Mouse (Mus musculus) CH12.LX (cell line): Measurements from ENCODE around the gene Slc29a3. TPM values are rescaled to one million over a fixed set of nuclear protein-coding genes. Genes with fewer than 3 reads are reported as not detected.
"Not testable (repeated sequence)": the region's sequence is repeated elsewhere in the genome, so short reads cannot be mapped to it uniquely, and the experiment has no call there.

Experiments
- DNase-seq: peaks from one replicate; pipeline ENCODE4 v3.0.0-alpha.2; 2013; ENCODE audit errors: extremely low read depth
- H3K27ac ChIP-seq: 2 replicates; pipeline ENCODE4 v1.5.1; 2012; ENCODE audit warnings: low read depth, mild to moderate bottlenecking, control low read depth, moderate library complexity; ENCODE audit not compliant: insufficient read depth
- H3K27me3 ChIP-seq: replicated peaks from 2 replicates; pipeline ENCODE3; 2012; ENCODE audit warnings: inconsistent platforms
- H3K36me3 ChIP-seq, 2 experiments: replicated peaks in 1 of 2; 2 replicates each; pipeline versions ENCODE3 to v1.6.1; 2012; ENCODE audit warnings: inconsistent platforms in 1 of 2, low read length in 1 of 2, mild to moderate bottlenecking in 1 of 2, mixed read lengths in 1 of 2, moderate library complexity in 1 of 2; ENCODE audit not compliant: control insufficient read depth in 1 of 2, insufficient read depth in 1 of 2
- H3K4me1 ChIP-seq, 2 experiments: 2 replicates each; pipeline ENCODE4 v1.6.1; 2012; ENCODE audit warnings: inconsistent platforms in 1 of 2, moderate library complexity in 1 of 2; ENCODE audit not compliant: insufficient read depth in 2 of 2, control insufficient read depth in 1 of 2
- H3K4me2 ChIP-seq: 2 replicates; pipeline ENCODE4 v1.6.1; 2012; ENCODE audit warnings: low read depth, mild to moderate bottlenecking, control low read depth; ENCODE audit not compliant: poor library complexity, insufficient read depth, severe bottlenecking
- H3K4me3 ChIP-seq, 3 experiments: fragments of 150-350 bp in 1 of 3; sonication (generic) in 1 of 3; replicated peaks in 1 of 3; 2 replicates each; pipeline versions ENCODE3 to v1.5.1; 2011 to 2012; ENCODE audit warnings: low read depth in 2 of 3, low read length in 2 of 3, mild to moderate bottlenecking in 2 of 3, moderate library complexity in 2 of 3, control low read depth in 1 of 3, improper control_type of control experiment in 1 of 3, inconsistent platforms in 1 of 3, mixed read lengths in 1 of 3; ENCODE audit not compliant: poor library complexity in 1 of 3
- H3K79me2 ChIP-seq: replicated peaks from 2 replicates; pipeline ENCODE4 v1.6.1; 2012; ENCODE audit warnings: mild to moderate bottlenecking, moderate library complexity; ENCODE audit not compliant: control insufficient read depth, poor library complexity, insufficient read depth, severe bottlenecking; ENCODE audit errors: extremely low read depth
- H3K9ac ChIP-seq: 2 replicates; pipeline ENCODE4 v1.6.1; 2012; ENCODE audit warnings: low read depth, mild to moderate bottlenecking, control low read depth, moderate library complexity; ENCODE audit not compliant: insufficient read depth
- H3K9me3 ChIP-seq: replicated peaks from 2 replicates; pipeline ENCODE3; 2012; ENCODE audit warnings: low read length, inconsistent platforms, mixed read lengths
- CHD1 ChIP-seq: IDR thresholded peaks from 2 replicates; pipeline ENCODE4 v1.6.1; 2012; ENCODE audit warnings: low read depth, low read length, improper control_type of control experiment, inconsistent platforms
- CHD2 ChIP-seq: IDR thresholded peaks from 2 replicates; pipeline ENCODE4 v1.6.1; 2011; ENCODE audit warnings: low read length, improper control_type of control experiment
- E2F4 ChIP-seq: IDR thresholded peaks from 2 replicates; pipeline ENCODE4 v1.6.1; 2011; ENCODE audit warnings: low read depth, low read length, improper control_type of control experiment; ENCODE audit not compliant: insufficient replicate concordance
- ELF1 ChIP-seq: IDR thresholded peaks from 2 replicates; pipeline ENCODE4 v1.6.1; 2014; ENCODE audit warnings: low read depth, mild to moderate bottlenecking, inconsistent platforms, low read length, improper control_type of control experiment
- EP300 ChIP-seq: IDR thresholded peaks from 2 replicates; pipeline ENCODE4 v1.6.1; 2011; ENCODE audit warnings: low read length, improper control_type of control experiment
- GABPA ChIP-seq: IDR thresholded peaks from 2 replicates; pipeline ENCODE4 v1.6.1; 2012; ENCODE audit warnings: low read depth, low read length, improper control_type of control experiment, inconsistent platforms; ENCODE audit not compliant: insufficient replicate concordance
- IRF4 ChIP-seq: IDR thresholded peaks from 2 replicates; pipeline ENCODE4 v1.6.1; 2014; ENCODE audit warnings: low read depth, mild to moderate bottlenecking, inconsistent platforms, low read length, improper control_type of control experiment
- JUND ChIP-seq: conservative IDR thresholded peaks from 2 replicates; pipeline ENCODE4 v1.6.1; 2011; ENCODE audit warnings: low read depth, low read length, improper control_type of control experiment
- MYC ChIP-seq: IDR thresholded peaks from 2 replicates; pipeline ENCODE4 v1.6.1; 2011; ENCODE audit warnings: low read depth, mild to moderate bottlenecking, improper control_type of control experiment, low read length
- NELFE ChIP-seq: IDR thresholded peaks from 2 replicates; pipeline ENCODE4 v1.6.1; 2011; ENCODE audit warnings: low read depth, low read length, improper control_type of control experiment
- NRF1 ChIP-seq: IDR thresholded peaks from 2 replicates; pipeline ENCODE4 v1.6.1; 2014; ENCODE audit warnings: low read depth, mild to moderate bottlenecking, inconsistent platforms, low read length, improper control_type of control experiment, moderate library complexity
- PAX5 ChIP-seq: IDR thresholded peaks from 2 replicates; pipeline ENCODE4 v1.6.1; 2012; ENCODE audit warnings: low read length, inconsistent platforms, mixed read lengths
- POLR2A ChIP-seq: IDR thresholded peaks from 2 replicates; pipeline ENCODE4 v1.6.1; 2011; ENCODE audit warnings: low read depth, mild to moderate bottlenecking, improper control_type of control experiment, low read length
- RAD21 ChIP-seq: IDR thresholded peaks from 2 replicates; pipeline ENCODE4 v1.6.1; 2011; ENCODE audit warnings: low read depth, mild to moderate bottlenecking, low read length, improper control_type of control experiment, moderate library complexity
- RCOR1 ChIP-seq: conservative IDR thresholded peaks from 2 replicates; pipeline ENCODE4 v1.6.1; 2012; ENCODE audit warnings: low read depth, mild to moderate bottlenecking, inconsistent platforms, low read length, improper control_type of control experiment
- SIN3A ChIP-seq: IDR thresholded peaks from 2 replicates; pipeline ENCODE4 v1.6.1; 2012; ENCODE audit warnings: low read length, improper control_type of control experiment, inconsistent platforms
- TBP ChIP-seq: conservative IDR thresholded peaks from 2 replicates; pipeline ENCODE4 v1.6.1; 2011; ENCODE audit warnings: low read depth, low read length, improper control_type of control experiment
- TCF12 ChIP-seq: IDR thresholded peaks from 2 replicates; pipeline ENCODE4 v1.6.1; 2014; ENCODE audit warnings: low read depth, mild to moderate bottlenecking, inconsistent platforms, low read length, improper control_type of control experiment
- UBTF ChIP-seq: IDR thresholded peaks from 2 replicates; pipeline ENCODE4 v1.6.1; 2012; ENCODE audit warnings: low read depth, mild to moderate bottlenecking, inconsistent platforms, low read length, improper control_type of control experiment, moderate library complexity
- USF1 ChIP-seq: IDR thresholded peaks from 2 replicates; pipeline ENCODE4 v1.6.1; 2014; ENCODE audit warnings: low read depth, mild to moderate bottlenecking, inconsistent platforms, low read length, improper control_type of control experiment
- ZC3H11A ChIP-seq: IDR thresholded peaks from 2 replicates; pipeline ENCODE4 v1.6.1; 2012; ENCODE audit warnings: low read depth, mild to moderate bottlenecking, inconsistent platforms, low read length, improper control_type of control experiment
- ZKSCAN1 ChIP-seq: IDR thresholded peaks from 2 replicates; pipeline ENCODE4 v1.6.1; 2012; ENCODE audit warnings: low read depth, inconsistent platforms, low read length, improper control_type of control experiment, borderline replicate concordance
- dilution Hi-C: fragments of 300-500 bp; cut with MboI; formaldehyde crosslinking; loops from 2 replicates; pipeline ENCODE4 v1.14.3; 2020; ENCODE audit warnings: low sequenced_read_pairs; ENCODE audit not compliant: extremely low pct_unique_long_range_greater_than_20kb, extremely low pct_ligation_motif_present
- in situ Hi-C: fragments of 300-500 bp; cut with MboI; formaldehyde crosslinking; loops from 3 replicates; pipeline ENCODE4 v1.14.3; 2019; ENCODE audit warnings: low sequenced_read_pairs, low pct_ligation_motif_present, low pct_unique_long_range_greater_than_20kb, mixed read lengths
- polyA plus RNA-seq: library from polyadenylated mRNA; unstranded; fragments of >175 nt; gene quantifications from 2 replicates; pipeline ENCODE4 v1.2.1, GENCODE M21; 2012; ENCODE audit warnings: low read depth; ENCODE audit not compliant: insufficient read length
- total RNA-seq, 2 experiments: library from RNA; depleted of rRNA; stranded (reverse); fragments of 300-350 nt in 1 of 2; fragments of >200 nt in 1 of 2; gene quantifications; 2 replicates each; pipeline ENCODE4 v1.2.3; 2012 to 2014

Slc29a3 gene
- total and polyA plus RNA-seq, 3 experiments, result 4.1 to 19.1 (median 5.9) TPM

GRCm38 (mm10) chr10:60718491-60718890, 34.1 kb downstream of the Slc29a3 start:
- no peak for DNase-seq
- dilution Hi-C loops (no loop called here), in situ Hi-C loops (no loop called here)
- Histone ChIP-seq H3K27me3 (no peaks in the 10 kb centered on the region), H3K4me1 (peaks cover 2 to 24% of the 10 kb centered on the region in 2 experiments; a peak in 2 of 4 replicates), H3K79me2 (no peaks in the 10 kb centered on the region), H3K36me3 (peaks cover 34 to 83% of the 10 kb centered on the region in 2 experiments), H3K9me3 (peaks cover 16% of the 10 kb centered on the region), H3K4me2 (no peak overlapping the region), H3K27ac (no peak overlapping the region), H3K4me3 (no peak overlapping the region), H3K9ac (no peak overlapping the region)
- TF ChIP-seq CHD2 (no peak), RCOR1 (no peak), ZC3H11A (no peak), ELF1 (no peak), GABPA (no peak), UBTF (no peak), NRF1 (no peak), POLR2A (no peak), EP300 (no peak)

GRCm38 (mm10) chr10:60716449-60716848, 36.1 kb downstream of the Slc29a3 start:
- peaks cover 35 to 78% of the 10 kb centered on the region in 2 experiments for H3K36me3 ChIP-seq
- peaks cover 3 to 19% of the 10 kb centered on the region in 2 experiments for H3K4me1 ChIP-seq
- H3K9me3 ChIP-seq, result peaks cover 16% of the 10 kb centered on the region
- no peak overlapping the region for H3K4me3 ChIP-seq
- dilution Hi-C loops, result no loop called here
- H3K79me2 ChIP-seq, result no peaks in the 10 kb centered on the region
- H3K27me3 ChIP-seq, result no peaks in the 10 kb centered on the region
- no peak overlapping the region for H3K4me2 ChIP-seq
- no peak for DNase-seq
- H3K27ac ChIP-seq, result no peak overlapping the region
- in situ Hi-C loops, result no loop called here
- no peak overlapping the region for H3K9ac ChIP-seq
- no peak for TF ChIP-seq CHD2
- TF ChIP-seq TBP, result no peak
- no peak for TF ChIP-seq NELFE
- TF ChIP-seq GABPA, result no peak
- TF ChIP-seq ZKSCAN1, result no peak
- no peak for TF ChIP-seq MYC
- TF ChIP-seq CHD1, result no peak
- TF ChIP-seq TCF12, result no peak
- no peak for TF ChIP-seq JUND
- TF ChIP-seq RAD21, result no peak
- no peak for TF ChIP-seq NRF1
- no peak for TF ChIP-seq USF1
- no peak for TF ChIP-seq IRF4
- TF ChIP-seq E2F4, result no peak
- TF ChIP-seq PAX5, result no peak
- no peak for TF ChIP-seq SIN3A

DNA sequence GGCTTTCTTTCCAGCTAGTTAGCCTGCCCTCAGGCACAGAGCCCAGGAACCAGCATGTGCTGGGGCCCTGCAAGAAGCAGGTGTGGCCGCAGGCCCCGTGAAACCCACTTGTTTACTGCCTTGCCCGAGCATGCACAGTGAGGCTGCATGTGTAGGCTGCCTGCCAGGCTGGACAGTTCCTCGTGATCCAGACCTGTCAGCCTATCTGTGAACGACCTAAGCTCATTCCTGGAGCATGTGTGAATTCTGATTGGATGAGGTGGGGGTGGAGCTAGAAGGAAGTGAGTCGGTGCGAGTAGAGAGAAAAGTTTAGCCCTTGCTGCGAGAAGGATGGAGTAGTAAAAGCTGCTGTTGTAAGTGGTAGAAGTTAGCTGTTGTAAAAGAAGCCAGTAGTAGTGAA, 40.3 kb downstream of the Slc29a3 start:
- H3K79me2 ChIP-seq, in situ Hi-C loops, H3K27me3 ChIP-seq, H3K4me3 ChIP-seq, H3K4me2 ChIP-seq, DNase-seq, H3K9ac ChIP-seq, dilution Hi-C loops, H3K27ac ChIP-seq: not testable (repeated sequence)
- Histone ChIP-seq H3K36me3 (peaks cover 27 to 55% of the 10 kb centered on the region in 2 experiments), H3K4me1 (peaks cover 7 to 16% of the 10 kb centered on the region in 2 experiments), H3K9me3 (peaks cover 12% of the 10 kb centered on the region)
